Mouse (Mus musculus): ENCODE measurements around the gene Fkbp2. TPM values are rescaled to one million over a fixed set of nuclear protein-coding genes. Genes with fewer than 3 reads are reported as not detected.
"Not testable (repeated sequence)": the region's sequence is repeated elsewhere in the genome, so short reads cannot be mapped to it uniquely, and the experiment has no call there.

Fkbp2 gene
- polyA plus RNA-seq, 1 experiment, result 212 TPM

- DNase-seq (ENCODE audit: extremely low spot score in 1 of 2, low spot score in 1 of 2), result peak; percentile 95 to 96
Observed at GRCm38 (mm10) chr19:6992011-6992858, 11.9 kb upstream of the Fkbp2 start, which contains the start of gene Dnajc4. TSS of gene Dnajc4 (minus strand) at chr19:6992572.

- DNase-seq (ENCODE audit: extremely low spot score in 1 of 2, low spot score in 1 of 2), result not testable (repeated sequence)
Observed at GRCm38 (mm10) chr19:6991166-6991565, 10.9 kb upstream of the Fkbp2 start.

- DNase-seq (ENCODE audit: extremely low spot score in 1 of 2, low spot score in 1 of 2), result no peak
Observed at GRCm38 (mm10) chr19:6990712-6991111, 10.4 kb upstream of the Fkbp2 start.

GRCm38 (mm10) chr19:6989251-6989650 lies 8.9 kb upstream of the Fkbp2 start:
- no peak for DNase-seq (ENCODE audit: extremely low spot score in 1 of 2, low spot score in 1 of 2)

- DNase-seq (ENCODE audit: extremely low spot score in 1 of 2, low spot score in 1 of 2), result no peak
Observed at GRCm38 (mm10) chr19:6987904-6988285, 7.6 kb upstream of the Fkbp2 start.

GRCm38 (mm10) chr19:6987061-6987903 lies 7.0 kb upstream of the Fkbp2 start, which contains the start of gene Vegfb:
TSS of gene Vegfb (minus strand) at chr19:6987651.
- no peak for DNase-seq (ENCODE audit: extremely low spot score in 1 of 2, low spot score in 1 of 2)

- no peak for DNase-seq (ENCODE audit: extremely low spot score in 1 of 2, low spot score in 1 of 2)
Observed at GRCm38 (mm10) chr19:6985951-6986708, 5.8 kb upstream of the Fkbp2 start.

- no peak for DNase-seq (ENCODE audit: extremely low spot score in 1 of 2, low spot score in 1 of 2)
Observed at GRCm38 (mm10) chr19:6985300-6985699, 5.0 kb upstream of the Fkbp2 start.

GRCm38 (mm10) chr19:6983621-6984020 lies 3.3 kb upstream of the Fkbp2 start:
- DNase-seq (ENCODE audit: extremely low spot score in 1 of 2, low spot score in 1 of 2), result no peak

- no peak for DNase-seq (ENCODE audit: extremely low spot score in 1 of 2, low spot score in 1 of 2)
Observed at GRCm38 (mm10) chr19:6981465-6981864, 1.2 kb upstream of the Fkbp2 start.

- DNase-seq (ENCODE audit: extremely low spot score in 1 of 2, low spot score in 1 of 2), result peak; percentile 99
Observed at GRCm38 (mm10) chr19:6979486-6980380, 568 bp downstream of the Fkbp2 start.

- peak; percentile 56 to 62 for DNase-seq (ENCODE audit: extremely low spot score in 1 of 2, low spot score in 1 of 2)
Observed at GRCm38 (mm10) chr19:6979001-6979479, 1.3 kb downstream of the Fkbp2 start.

GRCm38 (mm10) chr19:6978639-6978974 lies 1.7 kb downstream of the Fkbp2 start:
- no peak for DNase-seq (ENCODE audit: extremely low spot score in 1 of 2, low spot score in 1 of 2)

GRCm38 (mm10) chr19:6977759-6978638 lies 2.3 kb downstream of the Fkbp2 start:
- no peak for DNase-seq (ENCODE audit: extremely low spot score in 1 of 2, low spot score in 1 of 2)

GRCm38 (mm10) chr19:6975537-6976521 lies 4.5 kb downstream of the Fkbp2 start, which contains the start of gene Plcb3:
TSS of gene Plcb3 (minus strand) at chr19:6976470.
- DNase-seq (ENCODE audit: extremely low spot score in 1 of 2, low spot score in 1 of 2), result peak in 1 of 2 experiments; percentile 69

- peak in 1 of 2 experiments; percentile 75 for DNase-seq (ENCODE audit: extremely low spot score in 1 of 2, low spot score in 1 of 2)
Observed at GRCm38 (mm10) chr19:6974211-6975205, 5.8 kb downstream of the Fkbp2 start, which contains the start of gene Ppp1r14b. TSS of gene Ppp1r14b (plus strand) at chr19:6974968.
